Mouse (Mus musculus) brain, embryonic 14.5 days (tissue): ENCODE measurements around the gene Hddc3.

Experiments used
- CTCF ChIP-seq: fragments of 200-500 bp; IDR thresholded peaks from 2 replicates; pipeline ENCODE4 v1.5.1; 2012; ENCODE audit warnings: inconsistent platforms, mild to moderate bottlenecking, moderate library complexity, borderline replicate concordance; ENCODE audit not compliant: insufficient read depth, insufficient read length; ENCODE audit errors: extremely low read depth
- POLR2A ChIP-seq: fragments of 200-500 bp; IDR thresholded peaks from 2 replicates; pipeline ENCODE4 v1.6.1; 2012; ENCODE audit warnings: mild to moderate bottlenecking, inconsistent platforms, borderline replicate concordance; ENCODE audit not compliant: poor library complexity, insufficient read depth, insufficient read length, severe bottlenecking; ENCODE audit errors: extremely low read depth

DNA sequence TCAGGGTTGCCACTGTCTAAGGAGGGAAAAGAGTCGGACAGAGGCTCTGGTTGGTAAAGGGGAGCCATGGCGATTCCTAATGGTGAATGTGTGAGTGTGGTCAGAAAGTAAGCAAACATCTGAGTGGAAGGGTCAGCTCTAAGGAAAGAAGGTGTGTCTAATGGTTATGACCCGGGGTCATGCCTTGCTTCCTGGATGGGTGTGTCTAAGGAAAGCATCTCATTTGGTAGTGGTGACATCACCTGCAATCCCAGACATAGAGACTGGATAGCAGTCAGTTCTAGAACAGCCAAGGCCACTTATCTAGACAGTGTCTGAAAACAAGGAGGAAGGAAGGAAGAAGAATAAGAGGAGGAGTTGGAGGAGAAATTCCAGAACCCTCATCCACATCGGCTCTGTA, 8.1 kb upstream of the Hddc3 start:
- TF ChIP-seq CTCF (no peak), POLR2A (no peak)
